Mouse (Mus musculus) CD4-positive naive resting alpha-beta T cell, adult 57 days (primary cell): ENCODE data around the gene Rhoj. TPM values are rescaled to one million over a fixed set of nuclear protein-coding genes. Genes with fewer than 3 reads are reported as not detected.

Experiments
- total RNA-seq: library from RNA; stranded (reverse); gene quantifications from one replicate; pipeline ENCODE4 v1.2.4, GENCODE M21; 2023

The Rhoj gene
- 0.41 TPM for total RNA-seq

DNA sequence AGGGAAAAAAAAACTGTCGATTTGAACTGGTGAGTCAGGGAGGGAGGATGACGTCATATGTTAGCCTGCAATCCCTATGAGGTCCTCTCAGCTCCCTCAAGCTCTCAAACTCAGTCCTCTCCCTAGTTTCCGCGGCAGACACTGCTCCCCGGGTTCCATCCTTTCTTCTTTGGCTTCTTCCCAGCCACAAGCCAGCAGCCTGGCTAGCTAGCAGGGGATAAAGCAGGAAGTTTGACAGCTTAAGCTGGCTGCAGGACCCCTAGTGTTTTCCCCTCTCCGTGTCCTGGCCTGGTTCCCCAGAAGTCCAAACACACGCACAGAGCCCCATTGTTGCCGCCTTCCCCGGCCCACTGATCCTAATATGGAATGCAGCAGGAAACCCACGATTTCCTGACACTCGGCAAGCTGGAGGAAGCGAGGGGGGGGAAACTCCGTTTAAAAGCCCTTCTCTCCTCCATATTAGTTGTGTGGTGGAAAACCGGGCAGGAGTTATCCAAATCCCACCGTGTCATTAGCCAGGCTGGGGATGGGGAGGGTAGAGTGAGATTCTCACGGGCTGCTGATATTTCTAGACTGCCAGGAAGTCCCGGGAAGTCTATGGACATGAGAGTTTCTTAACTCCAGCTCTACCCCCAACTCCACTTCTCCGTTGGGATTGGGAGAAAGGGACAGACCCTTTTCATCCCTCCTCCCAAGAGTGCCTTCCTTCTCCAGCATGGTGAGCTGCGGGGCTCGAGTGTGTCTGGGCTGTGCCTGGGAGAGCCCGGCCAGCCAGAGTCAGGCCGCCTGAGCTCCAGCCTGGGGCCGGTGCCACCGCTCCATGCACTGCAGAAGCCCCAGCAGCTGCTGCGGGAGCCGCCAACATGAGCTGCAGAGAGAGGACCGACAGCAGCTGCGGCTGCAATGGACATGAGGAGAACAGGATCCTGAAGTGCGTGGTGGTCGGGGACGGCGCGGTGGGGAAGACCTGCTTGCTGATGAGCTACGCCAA, at the start of gene Rhoj:
Gene Rhoj (plus strand): TSS at position 362 of the 991 bp plus-strand sequence.

DNA sequence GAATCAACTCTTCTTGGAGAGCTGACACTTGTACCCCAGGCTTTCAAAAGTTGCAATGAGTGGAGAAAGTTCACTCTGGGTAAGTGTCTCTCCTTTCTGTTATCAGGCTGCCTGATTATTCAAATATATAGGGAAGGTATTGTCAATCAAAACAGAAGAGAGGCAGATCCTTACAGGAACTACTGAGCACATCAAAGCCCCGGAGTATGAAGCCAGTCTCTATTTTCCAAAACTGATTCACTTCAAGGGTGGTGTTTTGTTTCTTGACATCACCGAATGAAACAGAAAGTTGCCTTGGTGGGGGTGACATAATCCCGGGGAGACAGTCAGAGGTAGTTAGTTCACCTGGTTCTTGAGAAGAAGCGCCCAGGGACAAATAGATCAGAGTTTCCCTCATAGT, 108.6 kb downstream of the Rhoj start, which contains the start of gene Gphb5:
Gene Gphb5 (minus strand): TSS at position 101 of the 400 bp plus-strand sequence.

Other genes with a start within 250 kb of the Rhoj start
- gene Kcnh5, start 131.0 kb upstream of the Rhoj start, total RNA-seq, result 0.24 TPM
- gene Gphb5, start 108.5 kb downstream of the Rhoj start, total RNA-seq, result not detected